Mouse (Mus musculus) adrenal gland, postnatal 14 days (tissue): ENCODE measurements at regions not wholly inside any gene's neighbourhood (a gene's known extent, or its start where the extent isn't known, plus 50 kb on each side); places are given as distances from the start of the nearest gene placed in this dataset.

Source experiments
- DNase-seq: peaks from one replicate; pipeline ENCODE4 v3.0.0; 2021; ENCODE audit warnings: mixed read lengths

DNA sequence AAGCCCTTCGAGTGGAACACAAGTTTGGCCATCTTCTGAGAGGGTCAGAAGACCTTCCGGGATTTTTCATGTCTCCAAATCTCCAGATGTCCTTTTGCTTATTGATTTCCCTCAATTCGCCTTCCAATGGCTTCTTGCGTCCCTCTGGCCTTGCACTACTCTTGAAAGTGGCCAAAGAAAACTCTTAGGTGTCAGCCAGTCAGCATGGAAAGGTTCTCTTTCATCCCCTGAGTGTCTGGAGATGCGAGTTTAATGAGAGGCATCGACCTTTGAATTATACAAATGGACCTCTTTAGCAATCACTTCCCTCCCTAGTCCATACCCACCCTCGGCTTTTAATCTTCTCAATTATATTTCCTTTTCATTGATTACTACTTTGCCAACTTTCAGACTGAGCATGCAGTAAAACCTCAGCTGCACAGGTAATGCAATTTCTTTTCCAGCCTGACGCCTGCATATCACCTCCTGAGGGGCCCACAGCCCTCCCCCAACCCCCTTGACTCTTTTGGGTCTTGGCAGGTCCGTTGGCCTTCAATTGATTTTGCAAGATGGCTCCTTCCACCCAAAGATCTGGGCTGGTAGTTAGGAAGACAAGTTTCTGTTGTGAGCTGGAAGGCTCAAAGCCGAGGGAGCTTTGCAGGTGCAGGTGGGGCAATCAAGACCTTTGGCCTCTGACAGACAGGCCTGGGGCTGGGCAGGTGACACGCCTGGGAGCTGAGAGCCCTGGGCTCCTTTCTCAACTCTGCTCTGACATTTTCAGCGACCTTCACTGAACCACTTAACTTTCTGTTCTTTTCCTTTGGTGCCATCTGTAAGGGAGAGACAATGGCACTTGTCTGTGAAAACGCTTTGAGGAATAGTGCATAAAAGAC, 461.8 kb downstream of the Ccdc171 start:
- no peak for DNase-seq

DNA sequence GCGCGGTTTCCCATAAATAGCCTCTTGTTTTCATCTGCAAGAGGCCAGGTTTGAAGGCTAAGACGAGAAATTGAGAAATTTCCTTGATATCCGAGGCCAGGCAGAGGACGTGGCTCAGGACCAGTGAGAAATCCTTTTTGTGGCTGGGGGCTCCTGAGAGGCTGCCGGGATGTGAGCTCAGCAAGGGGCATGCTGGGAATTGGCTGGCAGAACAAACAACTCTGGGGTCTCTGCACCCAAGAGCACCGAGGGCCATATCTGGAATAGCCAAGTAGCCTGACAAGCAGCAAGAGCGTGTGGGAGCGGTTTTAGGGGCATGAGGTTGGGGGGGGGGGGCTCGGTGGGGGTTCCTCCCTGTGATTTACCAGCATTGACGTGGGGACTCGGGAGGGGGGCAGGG, 462.5 kb downstream of the Ccdc171 start:
- no peak for DNase-seq

DNA sequence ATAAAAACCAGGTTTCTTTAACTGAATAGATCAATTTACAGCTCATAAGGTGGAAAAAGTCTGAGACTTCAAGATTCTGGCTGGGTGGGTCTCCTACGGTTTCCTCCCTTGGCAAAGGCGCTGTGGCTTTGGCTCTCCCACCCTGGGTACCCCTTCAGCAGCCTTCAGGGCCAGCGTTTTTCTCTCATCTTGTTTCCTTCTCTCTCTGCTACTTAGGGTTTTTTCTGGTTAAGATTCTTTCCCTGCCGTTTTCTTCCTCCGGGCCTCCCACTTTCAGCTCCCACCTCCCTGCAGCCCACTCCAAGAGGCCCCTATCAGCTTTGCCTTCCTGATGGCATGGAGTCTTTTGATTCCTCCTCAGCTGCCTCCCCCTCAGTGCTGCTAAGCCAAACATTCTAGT, 463.0 kb downstream of the Ccdc171 start:
- no peak for DNase-seq

DNA sequence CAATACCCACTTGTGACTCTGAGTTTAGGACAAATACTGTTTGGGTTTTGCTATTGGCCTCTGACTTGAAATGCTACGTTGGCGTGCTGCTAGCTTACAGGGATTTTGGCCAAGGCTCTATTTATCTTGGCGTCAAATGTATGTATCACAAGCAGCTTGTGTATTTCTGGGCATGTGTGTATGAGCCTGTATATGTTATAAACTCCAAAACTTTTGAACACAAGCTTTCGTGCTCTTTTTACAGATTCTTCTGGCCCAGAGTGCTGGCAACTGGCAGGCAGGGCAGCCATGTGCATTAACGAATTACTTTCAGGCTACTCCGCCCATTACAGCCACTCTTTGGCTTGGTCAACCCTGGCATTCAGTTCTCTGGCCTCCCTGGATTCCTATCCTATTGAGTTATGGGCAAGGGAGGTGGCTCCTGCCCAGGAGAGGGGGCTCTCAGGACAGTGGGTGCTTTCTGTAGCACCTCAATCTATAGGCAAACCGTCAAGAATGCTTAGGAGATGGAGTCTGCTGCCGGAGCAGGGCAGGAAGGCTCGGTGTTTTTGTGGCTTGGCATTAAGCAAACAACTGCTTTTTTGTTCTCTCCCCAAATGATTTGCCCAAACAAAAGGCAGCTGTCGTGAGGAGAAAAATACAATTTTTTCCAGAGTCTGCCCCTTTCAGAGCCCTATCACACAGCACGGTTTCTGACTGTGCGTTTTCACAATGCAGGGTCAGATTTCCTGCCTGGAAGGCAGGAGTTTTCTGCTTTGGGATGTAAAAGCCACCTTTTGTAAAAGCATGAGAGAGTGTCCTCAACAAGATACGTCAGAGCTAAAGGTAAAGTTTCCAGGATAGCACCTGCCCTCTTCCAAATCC, 465.0 kb downstream of the Ccdc171 start:
- DNase-seq, result no peak

DNA sequence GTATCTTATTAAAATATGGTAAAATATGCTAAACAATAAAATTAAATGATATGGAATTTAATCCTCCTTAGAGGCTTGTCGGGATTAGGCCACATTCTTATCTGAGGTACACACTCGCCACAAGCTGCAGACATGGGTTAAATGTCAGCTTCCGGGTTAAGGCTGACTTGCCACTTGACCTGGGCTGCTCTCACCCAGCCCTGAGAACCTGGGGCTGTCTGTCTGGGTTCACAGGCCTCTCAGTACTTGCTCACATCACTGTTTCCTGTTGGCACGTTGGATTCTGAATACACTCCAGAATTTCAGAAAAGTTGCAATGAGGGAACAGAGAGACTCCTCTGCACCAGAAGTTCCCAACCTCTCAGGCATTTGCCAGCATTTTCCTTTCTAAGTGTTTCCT, 465.9 kb downstream of the Ccdc171 start:
- no peak for DNase-seq

DNA sequence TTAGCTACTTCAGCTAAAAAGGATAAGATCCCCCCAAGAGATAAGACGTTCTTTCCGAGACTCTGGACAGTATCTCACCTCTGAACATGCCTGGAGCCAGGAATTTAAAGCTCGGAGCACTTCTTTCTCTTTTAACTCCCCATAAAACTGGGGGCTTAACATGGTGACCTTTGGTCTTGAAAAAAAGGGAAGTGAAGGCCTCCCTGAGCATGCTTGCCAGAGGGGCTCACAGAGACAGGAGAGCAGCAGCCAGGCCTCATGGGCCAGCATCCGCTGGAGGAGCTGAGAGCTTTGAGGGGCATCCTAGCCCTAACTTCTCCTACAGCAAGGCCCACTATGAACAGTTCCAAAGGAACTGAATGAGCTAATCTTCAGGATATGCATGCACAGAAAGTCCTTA, 471.7 kb downstream of the Ccdc171 start:
- DNase-seq, result no peak

DNA sequence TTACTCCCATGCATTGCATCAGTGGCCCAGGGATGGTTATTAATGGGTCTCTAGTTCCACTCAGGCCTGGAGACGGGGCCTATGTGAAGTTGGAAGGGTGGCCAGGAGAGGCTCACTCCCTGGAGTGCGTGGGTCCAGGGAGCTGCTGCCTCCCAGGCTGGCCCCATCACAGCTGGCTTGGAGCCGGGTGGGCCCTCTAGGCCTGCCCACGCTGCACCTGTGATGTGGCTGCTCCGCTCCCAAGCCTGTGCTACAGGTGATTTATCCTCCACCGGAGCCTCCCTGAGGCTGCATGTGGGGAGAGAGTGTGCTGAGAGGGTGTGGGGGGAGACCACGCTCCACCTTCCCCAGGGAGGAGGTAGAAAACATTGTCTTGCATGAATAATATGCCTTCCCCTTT, 476.3 kb downstream of the Ccdc171 start:
- DNase-seq, result no peak

DNA sequence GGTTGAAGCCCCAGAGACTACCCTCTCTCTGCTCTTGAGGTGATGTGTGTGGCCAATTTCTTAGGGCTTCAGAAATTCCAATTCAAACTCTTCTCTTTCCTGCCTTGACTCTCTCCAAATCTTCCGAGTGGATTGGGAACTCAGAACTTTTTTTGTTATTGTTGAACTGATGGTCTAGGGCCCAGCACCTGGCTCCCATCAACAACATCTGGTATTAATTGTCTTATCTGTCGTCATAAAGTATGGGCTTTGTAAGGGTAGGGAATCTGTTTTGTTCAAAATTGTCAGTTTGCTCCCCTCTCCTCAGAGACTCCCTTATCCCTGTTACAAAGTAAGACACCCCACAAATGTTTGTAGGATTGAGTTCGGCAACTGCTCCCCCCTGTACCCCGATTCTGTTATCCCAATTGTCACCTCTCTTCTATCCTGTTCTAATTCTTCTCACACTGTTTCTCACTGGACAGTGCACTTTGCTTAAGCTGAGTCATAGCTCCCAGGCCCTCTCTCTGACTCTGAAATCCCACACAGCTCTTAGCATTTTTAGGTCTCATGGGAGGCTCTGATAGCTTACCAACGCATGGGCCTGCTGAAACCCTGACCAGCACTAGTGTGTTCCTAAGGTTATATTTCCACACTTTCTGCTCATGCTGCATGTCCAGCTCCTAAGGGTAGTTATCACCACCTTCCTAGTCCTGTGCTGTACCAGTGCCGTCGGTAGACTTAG, 478.9 kb downstream of the Ccdc171 start:
- DNase-seq, result no peak

DNA sequence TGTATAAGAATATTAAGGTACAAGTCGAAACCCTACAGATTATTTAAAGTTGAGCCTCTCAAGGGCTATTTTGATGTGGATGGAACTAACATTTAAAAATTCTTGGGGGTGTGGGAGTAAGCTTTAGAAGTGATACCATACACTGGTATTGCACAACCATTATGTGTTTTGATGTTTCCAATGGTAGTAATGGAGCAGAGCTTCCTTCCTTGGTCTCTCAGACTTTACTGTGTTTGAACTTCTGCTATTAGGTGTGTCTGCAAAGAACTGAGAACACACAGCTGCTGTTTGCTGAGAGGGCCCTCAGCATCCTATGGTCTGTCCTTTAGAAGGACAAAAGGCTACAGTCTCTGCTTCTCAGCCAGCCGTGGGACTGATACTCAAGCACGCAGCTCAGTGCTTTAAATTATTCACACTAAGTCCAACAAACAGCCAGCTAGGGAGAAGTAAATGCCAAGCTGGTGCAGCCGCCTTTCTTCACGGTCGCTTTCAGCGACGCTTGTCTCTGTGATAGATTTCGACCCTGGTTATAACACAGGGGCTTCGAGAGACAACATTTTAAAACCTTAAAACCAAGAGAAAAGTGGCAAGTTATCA, 479.5 kb downstream of the Ccdc171 start:
- no peak for DNase-seq

DNA sequence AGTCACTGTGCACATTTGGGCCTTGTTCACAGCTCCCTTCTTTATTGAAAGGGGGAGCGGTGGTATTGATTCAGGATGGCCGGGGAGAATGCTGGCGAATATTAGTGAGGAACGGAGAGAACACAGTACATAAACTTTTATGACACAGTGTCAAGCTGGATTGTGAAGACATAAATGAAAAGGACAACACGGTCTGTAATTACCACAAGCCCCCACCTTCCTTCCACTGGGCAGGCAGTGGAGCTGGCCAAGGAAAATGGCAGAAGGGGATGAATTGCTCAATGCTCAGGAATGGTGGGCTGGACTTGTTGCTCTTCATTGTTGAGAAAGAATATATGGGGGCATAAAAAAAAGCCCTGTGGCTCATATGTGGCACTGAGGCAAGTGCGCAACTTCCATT, 486.6 kb downstream of the Ccdc171 start:
- no peak for DNase-seq

DNA sequence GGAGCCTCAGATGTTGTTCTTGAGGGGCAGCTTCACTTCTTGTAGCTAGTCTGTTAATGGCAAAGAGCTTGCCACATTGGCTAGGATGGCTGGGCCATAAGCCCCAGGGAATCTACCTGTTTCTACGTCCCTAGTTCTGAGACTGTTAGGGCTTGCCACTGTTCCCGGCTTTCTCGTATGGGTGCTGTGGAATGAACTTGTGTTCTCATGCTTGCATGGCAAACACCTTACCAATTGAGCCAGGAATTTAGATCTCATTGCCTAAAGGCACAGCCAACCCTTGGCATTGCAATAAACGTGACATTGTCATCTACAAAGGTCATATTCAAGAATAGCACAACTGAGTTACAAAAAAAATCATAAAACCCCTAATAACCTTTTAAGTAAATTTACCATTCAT, 489.8 kb downstream of the Ccdc171 start:
- no peak for DNase-seq

DNA sequence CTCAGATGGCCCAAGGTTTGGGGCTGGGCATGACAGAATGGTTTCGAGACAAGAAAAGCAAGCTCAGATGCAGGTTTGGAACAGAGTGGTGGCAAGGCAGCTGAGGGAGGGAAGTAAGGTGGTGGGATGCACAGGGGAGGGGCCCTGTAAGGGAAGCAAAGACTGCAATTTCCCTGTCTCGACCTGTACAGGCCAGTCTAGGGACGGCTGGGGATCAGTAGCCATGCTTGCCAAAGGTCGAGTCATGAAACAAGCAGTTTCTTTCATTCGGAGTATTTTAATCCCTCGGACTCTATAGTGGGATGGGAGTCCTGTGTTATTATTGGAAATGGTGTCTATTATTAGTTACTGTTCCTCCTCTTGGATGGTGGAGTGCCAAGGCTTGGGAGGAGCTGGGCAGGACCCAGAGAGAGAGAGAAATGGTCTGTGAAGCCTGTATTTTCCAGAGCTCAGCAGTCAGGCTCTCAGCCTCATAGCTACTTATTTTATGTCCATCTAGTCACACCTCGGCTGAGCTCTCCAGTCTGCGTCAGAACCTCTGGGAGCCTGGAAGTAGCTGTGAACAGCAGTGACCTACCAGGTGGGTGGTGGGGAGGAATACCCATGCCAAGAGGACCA, 490.3 kb downstream of the Ccdc171 start:
- DNase-seq, result no peak

DNA sequence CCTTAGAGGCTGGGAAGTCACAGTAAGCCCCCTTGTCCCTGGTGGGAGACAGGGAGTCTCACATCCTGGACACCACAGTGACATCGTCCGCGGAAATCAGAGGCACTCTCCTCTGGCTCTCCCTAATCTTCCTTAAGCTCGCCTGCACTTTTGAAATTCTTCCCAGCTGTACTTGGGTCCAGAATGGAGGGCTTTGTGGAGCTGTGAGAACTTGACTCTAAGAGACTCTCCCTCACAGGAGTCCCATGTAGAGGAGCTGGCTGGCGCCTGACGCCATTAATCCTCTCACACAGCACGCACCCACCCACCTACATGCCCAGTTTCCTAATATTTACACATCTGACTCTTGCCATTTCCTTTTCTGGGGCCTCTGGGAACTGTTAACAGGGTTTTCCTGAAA, 492.8 kb downstream of the Ccdc171 start:
- no peak for DNase-seq

DNA sequence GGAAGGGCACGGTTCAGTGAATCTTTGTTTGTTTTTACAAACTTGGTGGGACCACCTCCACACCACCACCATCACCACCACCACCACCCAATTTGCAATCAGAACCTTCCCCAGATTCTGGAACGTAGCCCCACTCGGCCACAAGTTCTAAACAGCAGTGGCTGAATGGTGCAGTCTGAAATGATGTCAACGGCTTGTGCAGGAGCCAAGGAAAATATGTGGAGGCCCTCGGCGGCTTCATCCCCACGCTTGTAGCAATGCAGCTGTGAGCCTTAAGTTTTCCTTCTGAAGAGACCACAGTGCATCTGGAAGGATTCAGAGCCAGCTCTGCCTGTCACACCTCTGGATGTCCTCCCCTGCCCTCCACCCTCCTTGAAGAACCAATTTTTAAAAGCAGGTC, 493.4 kb downstream of the Ccdc171 start:
- no peak for DNase-seq

DNA sequence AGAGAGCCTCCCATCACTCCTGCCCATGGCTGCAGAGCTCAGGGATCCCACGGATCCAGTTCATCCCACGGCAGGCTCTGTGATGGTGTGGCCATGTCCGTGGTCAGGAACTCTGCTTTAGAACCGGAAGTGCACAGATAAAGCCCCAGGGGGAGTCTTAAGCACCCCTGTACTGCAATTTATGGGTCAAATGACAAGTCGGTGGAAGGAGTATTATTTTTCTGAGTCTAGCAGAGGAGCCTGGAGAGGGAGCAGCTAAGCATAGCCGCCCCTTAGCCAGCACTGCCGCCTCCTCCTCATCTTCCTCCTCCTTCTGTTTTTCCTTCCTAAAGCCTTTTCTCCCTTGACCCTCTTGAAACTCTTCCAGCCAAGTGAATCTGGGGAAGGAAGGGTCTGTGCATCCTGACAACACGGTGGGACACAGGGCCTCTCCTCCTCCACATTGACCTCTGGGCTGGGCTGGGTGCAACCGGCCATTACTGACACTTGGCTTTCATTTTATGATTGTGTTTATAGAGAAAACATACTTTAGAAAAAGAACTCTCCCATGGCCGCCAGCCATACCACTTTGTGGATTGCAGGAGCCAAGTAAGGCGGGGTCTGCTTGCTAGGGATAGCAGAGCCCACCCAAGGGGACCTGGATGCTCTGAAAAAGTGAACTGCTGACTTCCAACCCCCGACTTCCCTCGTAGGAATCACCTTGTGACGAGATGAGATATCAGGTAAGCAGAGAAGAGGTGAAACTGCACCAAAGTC, 494.3 kb downstream of the Ccdc171 start:
- no peak for DNase-seq

DNA sequence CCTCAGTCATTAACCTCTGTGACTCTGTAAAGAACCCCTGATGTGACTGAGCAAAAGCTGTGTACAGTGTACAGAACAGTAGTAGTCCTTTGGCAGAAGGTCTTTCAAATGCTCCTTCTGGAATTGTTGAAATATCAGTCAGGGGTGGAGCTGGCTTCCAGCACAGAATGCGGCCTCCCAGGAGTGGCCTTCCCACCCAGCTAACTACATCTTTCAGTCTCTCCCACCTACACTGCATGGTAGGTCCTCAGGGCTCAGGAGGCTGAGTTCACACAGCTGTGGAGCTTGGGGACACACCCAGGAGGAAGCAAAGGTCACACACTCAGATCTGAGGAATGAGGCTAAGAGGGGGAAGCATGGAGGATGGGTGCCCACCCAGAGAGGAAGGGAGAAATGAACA, 495.3 kb downstream of the Ccdc171 start:
- DNase-seq, result no peak

DNA sequence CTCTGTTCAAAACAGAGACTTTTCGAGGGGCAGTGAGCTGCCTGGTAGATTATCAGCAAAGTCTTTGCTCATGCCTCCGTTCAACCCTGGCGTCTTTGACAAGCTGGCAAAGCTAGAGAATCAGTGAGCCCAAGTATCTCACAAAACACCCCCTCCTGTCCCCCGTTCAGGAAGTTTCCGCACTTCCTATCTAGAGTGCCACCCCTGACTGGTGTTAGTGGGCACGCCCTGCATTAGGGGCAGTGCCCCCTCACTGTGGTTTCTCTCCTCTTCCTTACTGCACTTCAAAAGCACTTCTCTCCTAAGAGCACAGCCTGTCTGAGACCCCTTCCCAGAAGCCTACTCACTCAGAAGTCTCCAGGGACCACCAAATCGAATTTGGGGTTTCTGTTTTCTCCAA, 497.0 kb downstream of the Ccdc171 start:
- no peak for DNase-seq

DNA sequence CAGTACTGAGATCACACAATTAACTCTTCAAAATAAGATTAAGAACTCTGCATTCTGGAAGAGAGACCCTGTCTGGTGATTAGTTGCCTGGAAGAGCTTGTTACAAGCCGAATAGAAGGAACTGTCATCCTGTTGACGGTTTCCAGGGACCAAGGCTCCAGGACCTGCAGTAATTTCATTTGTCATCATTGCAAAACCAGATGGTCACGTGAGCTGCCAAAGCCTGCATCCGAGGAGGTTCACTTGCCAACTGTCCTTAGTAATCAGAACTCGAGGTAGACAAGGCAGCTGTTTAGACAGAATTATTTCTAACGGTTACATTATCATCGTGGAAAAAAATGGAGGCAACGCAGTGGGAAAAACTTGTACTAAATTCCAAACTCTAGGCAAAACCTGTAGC, 500.8 kb downstream of the Ccdc171 start:
- DNase-seq, result peak; percentile 49

DNA sequence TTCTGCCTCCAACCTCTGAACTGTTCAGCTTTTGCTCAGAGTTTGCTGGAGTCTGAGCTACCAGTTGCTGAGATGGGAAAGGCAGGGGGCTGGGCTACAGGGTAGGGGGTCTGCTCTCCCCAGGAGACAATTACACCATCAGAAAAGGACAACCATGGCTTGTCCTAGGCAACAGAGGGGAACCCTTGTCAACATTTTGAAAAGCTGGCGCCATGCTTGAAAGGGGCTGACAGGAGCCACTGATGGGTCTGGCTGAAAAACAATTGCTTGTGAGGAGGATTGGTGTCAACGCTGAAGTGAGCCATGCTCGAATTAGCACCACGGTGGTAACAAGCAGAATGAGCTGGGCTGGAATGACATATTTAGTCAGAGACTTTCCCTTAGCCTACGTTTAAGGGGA, 502.8 kb downstream of the Ccdc171 start:
- DNase-seq, result no peak

DNA sequence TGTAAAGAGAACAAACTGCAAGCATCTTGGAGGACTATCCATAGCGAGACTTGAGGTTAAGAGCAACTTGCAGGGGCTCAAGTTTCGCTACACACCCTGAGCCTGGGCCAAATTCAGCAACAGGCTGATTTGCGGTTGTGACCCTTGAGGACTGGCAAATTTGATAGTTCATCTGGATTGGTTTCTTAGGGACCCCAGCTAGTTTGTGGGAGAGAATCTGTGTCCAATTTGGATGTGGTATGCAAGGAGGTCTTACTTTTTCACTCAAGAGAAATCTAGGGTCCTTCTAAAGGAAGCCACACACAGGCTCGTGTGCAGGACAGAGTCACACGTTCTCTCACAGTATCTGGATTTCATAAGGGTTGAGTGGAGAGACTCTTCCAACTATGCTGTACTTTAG, 505.6 kb downstream of the Ccdc171 start:
- DNase-seq, result no peak

DNA sequence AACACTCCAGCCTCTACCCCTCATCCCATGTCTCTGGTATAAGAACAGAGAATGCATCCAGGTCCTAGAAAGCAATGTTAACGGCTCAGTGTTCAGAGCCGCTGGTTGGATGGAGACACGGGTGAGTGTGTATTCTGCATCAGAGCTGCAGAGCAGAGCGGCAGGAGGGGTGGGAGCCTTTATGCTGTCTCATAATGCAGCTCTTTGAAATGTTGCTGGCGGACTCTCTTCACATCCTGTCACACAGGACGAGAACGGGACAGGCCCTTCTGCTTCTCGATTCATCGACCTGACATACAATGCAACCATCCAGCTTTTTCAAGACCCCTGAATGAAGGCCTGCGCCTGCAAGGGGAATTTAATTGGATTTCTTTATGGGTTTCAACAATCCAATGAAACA, 507.2 kb downstream of the Ccdc171 start:
- no peak for DNase-seq
